Mouse (Mus musculus) embryonic facial prominence, embryonic 14.5 days (tissue): ENCODE measurements at regions not wholly inside any gene's neighbourhood (a gene's known extent, or its start where the extent isn't known, plus 50 kb on each side); places are given as distances from the start of the nearest gene placed in this dataset.

Experiments
- ATAC-seq: fragments of 200-750 bp; cut with Nextera tagmentation; 2 replicates; pipeline ENCODE4 v1.8.0; 2017; ENCODE audit warnings: low read depth, moderate number of reproducible peaks, moderate TSS enrichment
- DNase-seq: peaks from one replicate; pipeline ENCODE4 v3.0.0-alpha.2; 2015; ENCODE audit warnings: low spot score
- H3K27ac ChIP-seq: fragments of 300-500 bp; sonication (generic); replicated peaks from 2 replicates; pipeline ENCODE4 v1.5.1; 2014; ENCODE audit warnings: low read depth, mild to moderate bottlenecking, low read length, moderate library complexity
- H3K27me3 ChIP-seq: fragments of 300-500 bp; sonication (generic); replicated peaks from 2 replicates; pipeline ENCODE4 v1.6.1; 2014; ENCODE audit warnings: low read length; ENCODE audit not compliant: control insufficient read depth, insufficient read depth
- H3K36me3 ChIP-seq: fragments of 300-500 bp; sonication (generic); 2 replicates; pipeline ENCODE4 v1.6.1; 2014; ENCODE audit warnings: low read length, mixed read lengths; ENCODE audit not compliant: control insufficient read depth, insufficient read depth
- H3K4me1 ChIP-seq: fragments of 300-500 bp; sonication (generic); 2 replicates; pipeline ENCODE4 v1.6.1; 2014; ENCODE audit warnings: antibody characterized with exemption, low read length; ENCODE audit not compliant: control insufficient read depth, insufficient read depth
- H3K4me2 ChIP-seq: fragments of 300-500 bp; sonication (generic); 2 replicates; pipeline ENCODE4 v1.6.1; 2014; ENCODE audit warnings: low read depth, mild to moderate bottlenecking, low read length, moderate library complexity, mixed read lengths
- H3K4me3 ChIP-seq: fragments of 300-500 bp; sonication (generic); 2 replicates; pipeline ENCODE4 v1.5.1; 2014; ENCODE audit warnings: low read depth, mild to moderate bottlenecking, low read length
- H3K9ac ChIP-seq: fragments of 300-500 bp; sonication (generic); 2 replicates; pipeline ENCODE4 v1.6.1; 2014; ENCODE audit warnings: low read depth, mild to moderate bottlenecking, low read length, moderate library complexity, mixed read lengths
- H3K9me3 ChIP-seq: fragments of 300-500 bp; sonication (generic); 2 replicates; pipeline ENCODE4 v1.6.1; 2016; ENCODE audit warnings: low read length; ENCODE audit not compliant: control insufficient read depth
- WGBS: fragments of 180-500 bp; shearing (Covaris S2); extraction: QIAGEN DNeasy Blood & Tissue Kit; methylation state at CpG from one replicate; pipeline ENCODE4 v1.1.7; 2014; 5-methylcytosine and 5-hydroxymethylcytosine counted together

DNA sequence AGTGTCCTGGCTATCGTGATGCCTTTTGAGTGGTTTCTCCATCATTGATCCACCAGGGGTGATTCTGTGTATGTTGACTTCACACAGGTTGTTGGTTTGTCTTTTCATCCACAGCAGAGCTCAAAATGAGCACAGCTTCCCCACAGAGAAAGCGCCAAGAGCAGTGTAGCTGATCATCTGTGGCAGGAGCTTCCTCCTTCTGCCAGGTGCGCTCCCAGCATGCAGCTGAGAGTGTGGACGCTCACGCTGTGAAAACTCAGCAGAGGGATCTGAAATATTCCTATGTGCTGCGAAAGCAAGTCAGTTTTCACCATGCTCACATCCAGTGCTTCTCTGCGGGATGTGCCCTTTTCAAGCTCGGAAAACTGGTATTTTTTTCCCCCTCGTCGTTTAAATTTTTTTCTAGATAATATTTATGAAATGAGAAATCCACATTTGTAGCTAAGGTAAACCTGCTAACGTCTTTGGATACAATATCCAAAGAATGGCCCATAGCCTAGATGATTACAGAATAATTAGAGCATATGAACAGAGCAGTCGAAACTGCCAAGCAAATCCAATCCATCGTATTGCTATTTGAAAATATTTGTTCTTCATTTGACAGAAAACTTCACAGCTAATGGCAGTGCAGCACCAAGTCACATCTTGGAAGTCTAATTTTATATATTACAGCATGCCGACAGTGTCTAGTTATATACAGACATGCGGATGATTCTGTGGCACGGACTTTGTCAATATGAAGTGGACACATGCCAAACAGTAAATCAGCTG, 283.3 kb upstream of the Ndst3 start:
- DNase-seq (no peak), ATAC-seq (no peak)
- Histone ChIP-seq H3K9ac (no peak overlapping the region), H3K27me3 (no peaks in the 10 kb centered on the region), H3K36me3 (no peaks in the 10 kb centered on the region), H3K4me3 (no peak overlapping the region), H3K4me2 (no peak overlapping the region), H3K4me1 (no peaks in the 10 kb centered on the region), H3K9me3 (no peaks in the 10 kb centered on the region), H3K27ac (no peak overlapping the region)
- 75% methylated on average over 16 of the region's 16 CpGs for WGBS

- Histone ChIP-seq H3K9ac (no peak overlapping the region), H3K4me2 (no peak overlapping the region), H3K27me3 (no peaks in the 10 kb centered on the region), H3K4me3 (no peak overlapping the region), H3K4me1 (no peaks in the 10 kb centered on the region), H3K27ac (no peak overlapping the region), H3K36me3 (no peaks in the 10 kb centered on the region), H3K9me3 (no peaks in the 10 kb centered on the region)
- ATAC-seq (no peak), DNase-seq (peak; percentile 31)
- 69% methylated on average over 3 of the region's 3 CpGs for WGBS
Observed at GRCm38 (mm10) chr3:123976475-123976874, 285.8 kb upstream of the Ndst3 start.

- H3K36me3 ChIP-seq, result no peaks in the 10 kb centered on the region
- whole genome bisulfite sequencing, result 86% methylated on average over 4 of the region's 4 CpGs
- H3K9ac ChIP-seq, result no peak overlapping the region
- no peak overlapping the region for H3K27ac ChIP-seq
- no peaks in the 10 kb centered on the region for H3K4me1 ChIP-seq
- H3K9me3 ChIP-seq, result no peaks in the 10 kb centered on the region
- no peaks in the 10 kb centered on the region for H3K27me3 ChIP-seq
- H3K4me2 ChIP-seq, result no peak overlapping the region
- DNase-seq (no peak), ATAC-seq (no peak)
- H3K4me3 ChIP-seq, result no peak overlapping the region
Observed at GRCm38 (mm10) chr3:123977168-123977567, 286.5 kb upstream of the Ndst3 start.

DNA sequence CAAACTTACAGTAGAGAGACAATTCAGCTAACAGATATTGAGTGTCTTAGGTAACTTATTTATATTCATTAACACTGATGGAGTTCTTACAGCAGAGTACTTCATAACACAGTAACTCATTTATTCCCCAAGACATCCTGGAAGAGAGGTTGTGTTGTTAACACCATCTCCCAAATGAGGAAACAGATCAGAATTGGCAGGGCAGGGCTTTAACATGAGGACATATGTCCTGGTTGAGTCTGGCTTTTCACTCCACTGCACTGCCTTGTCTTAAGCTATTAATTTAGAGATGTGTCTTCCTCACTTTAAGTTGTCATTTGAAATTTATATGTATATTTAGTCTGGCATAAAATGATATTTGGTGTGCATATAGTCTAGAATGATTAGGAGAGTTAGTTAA, 292.4 kb upstream of the Ndst3 start:
- Histone ChIP-seq H3K36me3 (no peaks in the 10 kb centered on the region), H3K4me1 (no peaks in the 10 kb centered on the region), H3K9me3 (no peaks in the 10 kb centered on the region), H3K27me3 (no peaks in the 10 kb centered on the region), H3K27ac (no peak overlapping the region), H3K9ac (no peak overlapping the region), H3K4me2 (no peak overlapping the region), H3K4me3 (no peak overlapping the region)
- ATAC-seq, result no peak
- DNase-seq, result no peak

DNA sequence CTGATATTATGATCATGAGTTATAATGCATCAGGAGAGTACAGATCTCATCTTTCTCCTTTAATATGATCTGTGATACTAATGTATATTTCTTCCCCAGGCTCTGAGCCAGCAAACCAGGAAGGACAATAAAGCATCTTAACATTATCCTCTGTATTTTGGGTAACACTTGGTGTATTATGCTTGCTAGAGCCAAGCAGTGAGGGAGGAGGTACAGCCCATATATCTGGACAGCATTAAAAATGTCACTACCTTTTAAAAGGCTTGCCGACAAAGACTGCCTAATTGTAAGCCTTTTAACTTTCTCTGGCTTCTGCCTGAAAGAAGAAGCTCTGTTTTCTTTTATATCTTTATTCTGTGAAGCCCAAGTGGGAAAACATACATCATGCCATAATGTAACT, 292.9 kb upstream of the Ndst3 start:
- Histone ChIP-seq H3K36me3 (no peaks in the 10 kb centered on the region), H3K27me3 (no peaks in the 10 kb centered on the region), H3K27ac (no peak overlapping the region), H3K4me2 (no peak overlapping the region), H3K4me1 (no peaks in the 10 kb centered on the region), H3K9ac (no peak overlapping the region), H3K9me3 (no peaks in the 10 kb centered on the region), H3K4me3 (no peak overlapping the region)
- DNase-seq (no peak), ATAC-seq (no peak)
- 45% methylated on average over 1 of the region's 1 CpGs for WGBS

- 49% methylated on average over 1 of the region's 1 CpGs for WGBS
- Histone ChIP-seq H3K4me2 (no peak overlapping the region), H3K9me3 (no peaks in the 10 kb centered on the region), H3K27ac (no peak overlapping the region), H3K36me3 (no peaks in the 10 kb centered on the region), H3K4me3 (no peak overlapping the region), H3K9ac (no peak overlapping the region), H3K4me1 (no peaks in the 10 kb centered on the region), H3K27me3 (no peaks in the 10 kb centered on the region)
- ATAC-seq (no peak), DNase-seq (no peak)
Observed at GRCm38 (mm10) chr3:123984028-123984427, 293.4 kb upstream of the Ndst3 start.

GRCm38 (mm10) chr3:123999957-124000616, 309.4 kb upstream of the Ndst3 start:
- Histone ChIP-seq H3K9me3 (no peaks in the 10 kb centered on the region), H3K27ac (no peak overlapping the region), H3K27me3 (no peaks in the 10 kb centered on the region), H3K4me3 (no peak overlapping the region), H3K4me1 (no peaks in the 10 kb centered on the region), H3K9ac (no peak overlapping the region), H3K4me2 (no peak overlapping the region), H3K36me3 (no peaks in the 10 kb centered on the region)
- ATAC-seq (no peak), DNase-seq (no peak)
- WGBS, result 76% methylated on average over 3 of the region's 3 CpGs

DNA sequence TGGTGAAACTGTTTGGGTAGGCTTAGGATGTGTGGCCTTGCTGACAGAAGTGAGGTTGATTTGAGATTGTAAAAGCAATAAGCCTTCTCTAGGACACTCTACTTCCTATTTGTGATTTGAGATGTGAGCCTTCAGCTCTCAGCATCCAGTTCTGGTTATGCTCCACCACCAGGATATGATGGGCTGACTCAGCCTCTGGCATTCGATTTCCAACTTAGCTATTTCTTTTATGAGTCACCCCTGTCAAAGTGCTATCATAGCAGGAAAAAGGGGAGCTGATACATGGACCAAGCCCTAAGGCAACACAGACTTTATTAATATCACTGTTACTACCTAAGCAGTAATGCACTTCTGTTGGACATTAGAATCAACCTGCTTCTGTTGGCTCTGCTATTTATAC, 310.2 kb upstream of the Ndst3 start:
- no peak overlapping the region for H3K4me3 ChIP-seq
- no peak overlapping the region for H3K27ac ChIP-seq
- DNase-seq, result no peak
- no peak for ATAC-seq
- H3K9me3 ChIP-seq, result no peaks in the 10 kb centered on the region
- H3K9ac ChIP-seq, result no peak overlapping the region
- H3K27me3 ChIP-seq, result no peaks in the 10 kb centered on the region
- H3K4me2 ChIP-seq, result no peak overlapping the region
- no peaks in the 10 kb centered on the region for H3K36me3 ChIP-seq
- 67% methylated on average over 1 of the region's 1 CpGs for WGBS
- no peaks in the 10 kb centered on the region for H3K4me1 ChIP-seq

DNA sequence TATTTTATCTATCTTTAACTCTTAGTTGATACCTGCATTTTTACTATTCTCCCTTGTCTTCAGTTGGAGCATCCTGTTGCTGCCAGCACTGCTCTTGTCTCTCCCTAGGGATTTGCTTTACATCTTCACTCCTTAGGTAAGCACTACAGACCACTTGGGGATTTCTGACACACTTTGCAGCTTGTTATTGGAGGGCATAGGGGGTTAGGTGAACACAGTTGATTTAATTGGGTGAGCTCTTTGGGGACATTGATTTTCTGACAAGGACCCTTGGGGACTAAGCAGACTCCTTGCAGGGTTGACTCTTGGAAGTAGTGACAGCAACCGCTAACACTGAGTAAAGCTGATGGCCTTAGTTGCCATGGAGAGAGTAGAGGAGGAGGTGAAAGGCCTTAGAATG, 309.0 kb upstream of the Tram1l1 start:
- ATAC-seq, result peak; percentile 94
- Histone ChIP-seq H3K4me3 (no peak overlapping the region), H3K4me1 (no peaks in the 10 kb centered on the region), H3K36me3 (no peaks in the 10 kb centered on the region), H3K9ac (no peak overlapping the region), H3K27me3 (no peaks in the 10 kb centered on the region), H3K9me3 (no peaks in the 10 kb centered on the region), H3K4me2 (no peak overlapping the region), H3K27ac (no peak overlapping the region)
- DNase-seq, result peak; percentile 20
- WGBS, result 81% methylated on average over 1 of the region's 1 CpGs
